Mouse (Mus musculus): ENCODE results near the gene P2ry4.

Gene P2ry4

GRCm38 (mm10) chrX:100594791-100595190 lies at the start of gene P2ry4:
Gene P2ry4, minus strand, starts transcription at chrX:100594869.
- DNase-seq (ENCODE audit: low spot score): no peak

GRCm38 (mm10) chrX:100638477-100638876 lies 43.8 kb upstream of the P2ry4 start:
- no peak for DNase-seq (ENCODE audit: low spot score)

GRCm38 (mm10) chrX:100629076-100629475 lies 34.4 kb upstream of the P2ry4 start:
- DNase-seq (ENCODE audit: low spot score): no peak

GRCm38 (mm10) chrX:100625802-100626793 lies 31.4 kb upstream of the P2ry4 start, which contains the start of gene Pdzd11:
Gene Pdzd11, minus strand, starts transcription at chrX:100626568.
- peak; percentile 93 for DNase-seq (ENCODE audit: low spot score)

- DNase-seq (ENCODE audit: low spot score): no peak
Observed at GRCm38 (mm10) chrX:100625546-100625801, 30.8 kb upstream of the P2ry4 start, which contains the start of gene Kif4. Gene Kif4, plus strand, starts transcription at chrX:100625737.

GRCm38 (mm10) chrX:100625146-100625545 lies 30.5 kb upstream of the P2ry4 start:
- DNase-seq (ENCODE audit: low spot score): no peak

- DNase-seq (ENCODE audit: low spot score): no peak
Observed at GRCm38 (mm10) chrX:100624242-100624641, 29.6 kb upstream of the P2ry4 start.

GRCm38 (mm10) chrX:100621366-100621765 lies 26.7 kb upstream of the P2ry4 start:
- no peak for DNase-seq (ENCODE audit: low spot score)

GRCm38 (mm10) chrX:100618488-100618887 lies 23.8 kb upstream of the P2ry4 start:
- DNase-seq (ENCODE audit: low spot score): no peak

GRCm38 (mm10) chrX:100605314-100605713 lies 10.6 kb upstream of the P2ry4 start, which contains the start of gene Arr3:
Gene Arr3, plus strand, starts transcription at chrX:100605497.
- DNase-seq (ENCODE audit: low spot score): no peak

GRCm38 (mm10) chrX:100599755-100600154 lies 5.1 kb upstream of the P2ry4 start:
- DNase-seq (ENCODE audit: low spot score): no peak

GRCm38 (mm10) chrX:100597439-100597838 lies 2.8 kb upstream of the P2ry4 start:
- peak; percentile 23 for DNase-seq (ENCODE audit: low spot score)

- no peak for DNase-seq (ENCODE audit: low spot score)
Observed at GRCm38 (mm10) chrX:100571951-100572350, 22.7 kb downstream of the P2ry4 start, which contains the start of gene Awat1. Gene Awat1, plus strand, starts transcription at chrX:100572251.

- no peak for DNase-seq (ENCODE audit: low spot score)
Observed at GRCm38 (mm10) chrX:100565696-100566095, 29.0 kb downstream of the P2ry4 start.

- DNase-seq (ENCODE audit: low spot score): no peak
Observed at GRCm38 (mm10) chrX:100556026-100556425, 38.6 kb downstream of the P2ry4 start.
